Mouse (Mus musculus): ENCODE data around the gene Ankrd34c.

DNA sequence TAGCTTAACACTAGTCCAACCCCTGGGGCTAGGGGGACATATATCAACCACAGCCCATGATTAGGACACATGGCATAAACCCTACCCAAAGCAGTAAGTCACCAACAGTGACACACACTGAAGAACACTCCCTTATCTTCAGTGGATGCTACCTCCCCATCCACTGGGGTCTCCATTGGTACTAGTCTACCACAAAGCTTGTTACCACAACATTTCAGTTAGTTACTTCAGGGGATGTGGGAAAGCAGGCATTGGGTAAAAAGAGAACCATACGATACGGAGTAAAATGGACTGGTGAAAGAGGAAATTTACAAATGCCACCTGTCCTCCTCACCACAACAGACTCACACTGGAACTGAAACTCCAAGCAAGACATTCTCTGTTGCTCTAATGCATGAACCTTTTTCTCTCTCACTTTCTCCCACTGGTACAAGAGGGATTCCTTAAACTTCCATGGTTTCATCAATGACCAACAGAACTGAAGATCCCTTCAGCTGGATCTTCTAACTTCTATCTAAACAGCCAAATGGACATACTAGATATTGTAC, 37.3 kb downstream of the Ankrd34c start:
- TF ChIP-seq CTCF (IDR thresholded peaks at IDR 0.05; ENCODE audit: borderline replicate concordance, insufficient read depth, low read length) (no peak), POLR2A (IDR thresholded peaks at IDR 0.05; ENCODE audit: low read depth, low read length) (no peak)
